Mouse (Mus musculus) naive thymus-derived CD4-positive, alpha-beta T cell, adult 2 months (primary cell): Measurements from ENCODE around the gene Lmntd1.
A peak's percentile ranks its signal among the peaks of the same experiment; 100 is the strongest.

Experiments
- DNase-seq: peaks from one replicate; pipeline ENCODE4 v3.0.0-alpha.2; 2011; ENCODE audit warnings: low read depth

Gene Lmntd1

GRCm38 (mm10) chr6:145614219-145614618 lies at the start of gene Lmntd1:
Lmntd1 (minus strand) TSS chr6:145614319.
- DNase-seq = no peak

- no peak for DNase-seq
Observed at GRCm38 (mm10) chr6:145660943-145661342, 46.8 kb upstream of the Lmntd1 start.

GRCm38 (mm10) chr6:145659116-145659515 lies 45.0 kb upstream of the Lmntd1 start:
- no peak for DNase-seq

- DNase-seq = no peak
Observed at GRCm38 (mm10) chr6:145656740-145657591, 42.8 kb upstream of the Lmntd1 start.

GRCm38 (mm10) chr6:145655678-145656077 lies 41.6 kb upstream of the Lmntd1 start:
- DNase-seq = no peak

GRCm38 (mm10) chr6:145654062-145654836 lies 40.1 kb upstream of the Lmntd1 start:
- DNase-seq = no peak

- no peak for DNase-seq
Observed at GRCm38 (mm10) chr6:145653626-145654025, 39.5 kb upstream of the Lmntd1 start.

GRCm38 (mm10) chr6:145652986-145653385 lies 38.9 kb upstream of the Lmntd1 start:
- DNase-seq = no peak

- DNase-seq = no peak
Observed at GRCm38 (mm10) chr6:145651976-145652375, 37.9 kb upstream of the Lmntd1 start.

GRCm38 (mm10) chr6:145640971-145641506 lies 26.9 kb upstream of the Lmntd1 start:
- DNase-seq = no peak

- DNase-seq = no peak
Observed at GRCm38 (mm10) chr6:145638248-145638647, 24.1 kb upstream of the Lmntd1 start.

GRCm38 (mm10) chr6:145636682-145637081 lies 22.6 kb upstream of the Lmntd1 start:
- DNase-seq = no peak

GRCm38 (mm10) chr6:145634454-145634853 lies 20.3 kb upstream of the Lmntd1 start:
- no peak for DNase-seq

- no peak for DNase-seq
Observed at GRCm38 (mm10) chr6:145630269-145630668, 16.1 kb upstream of the Lmntd1 start.

GRCm38 (mm10) chr6:145623141-145623540 lies 9.0 kb upstream of the Lmntd1 start:
- DNase-seq = no peak

- DNase-seq = peak; percentile 65
Observed at GRCm38 (mm10) chr6:145616402-145617229, 2.5 kb upstream of the Lmntd1 start.

GRCm38 (mm10) chr6:145615666-145616210 lies 1.6 kb upstream of the Lmntd1 start, which contains the start of gene Tuba3b:
Tuba3b (plus strand) TSS chr6:145615757.
- no peak for DNase-seq

GRCm38 (mm10) chr6:145612611-145613010 lies 1.5 kb downstream of the Lmntd1 start:
- DNase-seq = no peak

- DNase-seq = no peak
Observed at GRCm38 (mm10) chr6:145610901-145611300, 3.2 kb downstream of the Lmntd1 start.

GRCm38 (mm10) chr6:145608693-145609092 lies 5.4 kb downstream of the Lmntd1 start:
- no peak for DNase-seq

- DNase-seq = no peak
Observed at GRCm38 (mm10) chr6:145607746-145608145, 6.4 kb downstream of the Lmntd1 start.

- no peak for DNase-seq
Observed at GRCm38 (mm10) chr6:145605203-145605602, 8.9 kb downstream of the Lmntd1 start.
